Mouse (Mus musculus): Measurements from ENCODE around the gene Parva.

The Parva gene

DNA sequence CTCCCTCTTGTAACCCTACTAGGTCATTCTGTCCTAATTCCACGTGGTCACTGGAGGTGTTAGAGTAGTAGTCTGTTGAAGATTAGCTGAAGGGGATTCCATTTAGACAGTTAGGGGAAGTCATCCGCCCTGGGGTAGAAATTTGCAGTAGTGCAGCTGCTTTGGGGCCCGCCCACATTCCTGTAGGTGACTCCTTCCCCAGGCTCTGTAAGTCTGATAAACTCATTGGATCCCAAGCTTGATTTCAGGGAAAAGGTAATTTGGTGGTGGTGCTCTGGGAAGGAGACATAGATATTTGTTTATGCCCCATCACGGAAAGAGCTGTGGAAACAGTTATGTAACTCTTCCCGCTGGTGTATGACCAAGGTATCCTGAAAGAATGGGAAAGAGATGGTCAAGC, 494 bp upstream of the Parva start:
- no peak for DNase-seq (ENCODE audit: low spot score)

DNA sequence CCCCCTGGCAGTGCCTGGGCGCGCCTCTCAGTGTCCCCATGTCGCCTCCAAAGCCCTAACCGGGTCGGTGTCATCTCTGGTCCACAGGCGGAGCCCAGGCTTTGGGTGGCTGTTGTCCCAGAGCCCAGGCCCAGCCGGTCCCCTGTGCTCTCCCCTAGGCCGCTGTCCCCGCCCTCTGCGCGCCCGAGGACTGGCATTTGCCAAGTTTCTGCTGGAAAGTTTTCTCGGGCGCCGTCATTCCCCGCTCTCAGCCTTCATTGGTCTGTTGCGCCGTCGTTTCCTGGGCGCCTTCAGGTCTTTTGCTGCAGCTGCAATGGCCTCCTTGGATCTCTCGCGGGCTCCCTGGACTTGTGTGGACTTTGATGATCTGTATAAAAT, 842 bp downstream of the Parva start:
- peak; percentile 87 for DNase-seq (ENCODE audit: low spot score)

DNA sequence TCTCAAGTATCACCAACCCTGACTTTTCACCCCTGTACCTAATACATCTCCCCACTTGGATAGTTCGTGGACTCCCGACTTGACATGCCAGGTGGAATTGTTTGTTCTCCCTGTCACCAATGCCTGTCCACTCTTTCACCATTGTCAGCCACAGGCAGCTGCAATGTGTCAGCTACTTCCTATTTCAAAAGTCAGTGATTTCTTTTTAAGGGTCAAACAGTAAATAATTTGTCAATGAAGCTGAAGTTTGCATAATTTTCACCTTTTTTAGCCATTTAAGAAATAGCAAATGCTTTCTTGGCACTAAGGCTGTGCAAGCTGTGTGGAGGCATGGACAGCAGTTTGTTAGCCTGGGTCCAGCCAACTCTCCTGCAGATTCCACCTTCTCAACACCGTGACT, 12.5 kb downstream of the Parva start:
- no peak for DNase-seq (ENCODE audit: low spot score)

DNA sequence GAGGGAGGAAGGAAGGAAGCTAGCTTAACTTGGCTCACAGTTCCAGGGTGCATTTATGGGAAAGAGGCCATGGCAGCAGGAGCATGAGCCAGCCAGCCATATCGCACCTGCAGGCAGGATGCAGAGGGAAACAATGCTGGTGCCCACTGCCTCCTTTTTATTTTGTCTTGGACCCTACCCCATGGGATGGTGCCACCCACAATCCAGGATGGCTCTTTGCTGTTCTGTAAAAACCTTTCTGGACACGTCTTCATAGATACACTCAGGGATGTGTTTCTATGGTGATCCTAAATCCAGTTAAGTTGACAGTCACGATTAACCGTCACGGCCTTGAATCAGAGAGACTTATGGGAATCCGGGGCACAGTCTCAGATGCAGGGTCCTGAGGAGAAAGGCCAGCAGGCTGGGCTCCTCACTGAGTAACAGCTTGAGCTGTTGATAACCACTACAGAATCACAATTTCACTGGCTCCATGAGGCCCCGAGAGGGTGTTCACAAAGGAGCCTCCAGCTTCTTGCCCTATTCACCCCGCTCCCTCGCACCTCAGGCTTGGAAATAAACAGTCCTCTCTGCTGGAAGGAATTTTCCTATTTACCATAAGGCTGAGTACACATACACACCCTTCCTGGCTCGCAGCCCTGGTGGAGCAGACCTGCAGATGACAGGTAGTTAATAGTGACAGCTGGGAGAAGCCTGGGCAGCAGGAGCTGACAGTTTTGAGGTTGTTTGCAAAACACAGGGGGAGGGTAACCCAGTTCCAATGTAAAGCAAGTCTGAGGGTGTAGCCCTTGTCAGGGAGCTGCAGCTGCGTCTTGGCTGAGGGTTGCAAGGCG, 17.1 kb downstream of the Parva start:
- no peak for DNase-seq (ENCODE audit: low spot score)

DNA sequence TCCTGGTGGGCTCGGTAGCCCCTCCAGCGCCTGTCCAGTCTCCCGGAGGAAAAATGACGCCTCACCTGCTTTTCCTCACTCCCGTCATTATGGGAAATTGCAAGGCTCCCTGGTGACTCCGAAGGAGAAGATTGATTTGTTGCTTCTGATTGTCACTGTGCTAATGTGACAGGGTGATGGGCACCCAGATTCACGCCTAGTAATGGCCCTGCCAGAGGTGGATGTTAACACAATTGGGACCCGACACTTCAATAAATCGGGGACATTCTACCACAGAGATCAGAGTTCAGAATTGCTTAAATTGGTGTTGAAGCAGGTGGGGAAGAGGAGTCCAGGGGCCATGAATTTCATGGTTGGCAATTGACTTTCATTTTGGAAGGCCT, 17.7 kb downstream of the Parva start:
- DNase-seq (ENCODE audit: low spot score), result no peak

DNA sequence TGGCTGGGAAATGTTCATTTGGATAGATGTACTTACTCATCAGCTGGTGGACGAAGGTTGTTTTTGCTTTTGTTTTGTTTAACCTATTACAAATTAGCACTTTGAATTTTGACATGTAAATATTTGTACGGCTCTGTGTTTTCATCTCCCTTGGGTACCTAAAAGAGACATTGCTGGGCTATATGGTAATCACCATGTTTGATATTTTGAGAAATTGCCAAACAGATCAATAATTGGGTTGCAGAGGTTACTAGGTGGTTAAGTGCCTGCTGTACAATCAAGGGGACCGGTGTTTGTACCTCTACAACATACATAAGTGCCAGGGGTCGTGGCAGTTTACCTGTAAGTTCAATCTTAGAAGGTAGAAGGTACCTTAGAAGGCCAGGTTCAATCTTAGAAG, 19.2 kb downstream of the Parva start:
- DNase-seq (ENCODE audit: low spot score), result no peak

DNA sequence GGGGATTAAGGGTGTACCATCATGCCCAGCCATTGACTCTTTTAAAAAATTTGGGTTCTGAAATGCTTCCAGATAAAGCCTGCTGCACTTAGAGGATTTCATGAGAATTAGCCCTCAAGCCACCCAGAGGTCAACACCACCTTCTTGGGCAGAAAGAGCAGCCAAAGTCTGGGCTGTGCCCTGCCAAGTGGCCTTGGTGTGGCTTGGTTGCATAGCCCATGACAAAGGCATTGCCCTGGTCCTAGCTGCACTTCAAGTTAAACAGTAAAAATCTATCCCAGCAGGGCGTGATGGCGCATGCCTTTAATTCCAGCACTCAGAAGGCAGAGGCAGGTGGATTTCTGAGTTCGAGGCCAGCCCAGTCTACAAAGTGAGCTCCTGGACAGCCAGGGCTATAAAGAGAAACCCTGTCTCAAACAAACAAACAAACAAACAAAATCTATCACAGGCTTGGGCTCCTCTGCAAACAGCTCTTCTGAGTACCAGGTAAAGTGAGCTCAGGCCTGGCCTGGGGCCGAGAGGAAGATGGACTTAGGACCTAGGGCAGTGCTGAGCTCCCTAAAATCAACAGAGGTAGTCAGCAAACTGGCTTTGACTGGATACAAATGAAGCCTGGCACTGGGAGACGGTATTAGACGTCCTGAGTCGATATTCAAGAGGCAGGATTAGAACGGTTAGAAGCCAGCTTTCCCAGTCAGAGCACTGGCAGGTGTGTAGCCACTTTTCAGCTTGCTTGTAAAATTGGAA, 22.8 kb downstream of the Parva start:
- no peak for DNase-seq (ENCODE audit: low spot score)

DNA sequence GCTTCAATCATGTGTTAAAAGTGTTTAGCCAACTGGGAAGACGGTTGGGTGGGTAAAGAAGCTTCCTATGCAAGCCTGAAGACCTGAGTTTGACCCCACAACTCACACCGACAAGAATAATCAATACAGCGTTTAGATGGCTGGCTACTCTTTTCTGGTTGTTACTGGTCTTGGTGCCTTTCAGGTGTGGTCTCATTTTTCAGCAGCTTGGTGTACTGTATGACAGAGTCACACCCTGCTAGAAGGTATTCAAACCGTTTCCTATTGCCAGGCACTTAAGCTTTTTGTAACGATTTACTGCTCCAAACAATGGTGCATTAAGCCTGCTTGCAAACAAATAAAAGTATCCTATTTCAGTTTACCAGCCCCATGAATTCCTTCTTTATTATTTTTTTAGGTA, 25.2 kb downstream of the Parva start:
- DNase-seq (ENCODE audit: low spot score), result no peak

DNA sequence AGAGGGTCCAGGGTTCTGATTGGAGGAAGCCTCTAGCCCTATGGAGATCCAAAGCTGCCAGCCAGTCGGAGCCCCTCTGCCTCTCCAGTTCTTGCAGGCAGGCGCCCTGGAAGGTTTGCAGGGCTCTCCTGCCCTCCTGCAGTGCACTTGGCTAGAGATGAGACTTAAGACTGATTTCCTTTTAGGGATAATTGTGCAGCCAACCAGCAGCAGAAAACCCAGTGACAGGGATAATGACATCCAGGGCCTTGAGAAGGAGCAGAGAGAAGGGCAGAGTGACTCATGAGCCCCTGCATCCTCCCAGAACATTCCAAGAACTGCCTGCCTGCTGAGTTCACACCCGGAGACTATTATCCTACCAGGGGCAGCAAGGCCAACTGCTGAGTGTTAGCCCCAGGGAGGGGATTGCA, 26.5 kb downstream of the Parva start:
- DNase-seq (ENCODE audit: low spot score), result peak; percentile 46

DNA sequence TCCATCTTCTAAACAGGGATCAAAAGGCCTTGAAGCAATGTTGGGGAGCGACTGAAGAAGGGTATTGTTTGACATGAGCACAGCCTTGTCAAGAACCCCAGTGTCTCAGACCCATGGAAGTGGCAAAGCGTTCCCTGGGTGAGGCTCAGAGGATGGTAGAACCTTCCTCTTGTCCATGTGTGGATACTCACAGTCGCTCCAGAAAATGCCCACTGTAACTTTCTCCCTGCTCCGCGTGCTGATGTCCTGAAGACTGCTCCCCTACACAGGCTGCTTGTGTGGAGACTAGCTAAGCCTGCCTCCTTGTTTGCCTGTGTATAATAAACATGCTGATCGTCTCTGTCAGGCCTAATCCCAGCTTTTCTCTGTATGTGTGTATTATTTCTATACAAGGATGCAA, 27.1 kb downstream of the Parva start:
- DNase-seq (ENCODE audit: low spot score), result no peak

DNA sequence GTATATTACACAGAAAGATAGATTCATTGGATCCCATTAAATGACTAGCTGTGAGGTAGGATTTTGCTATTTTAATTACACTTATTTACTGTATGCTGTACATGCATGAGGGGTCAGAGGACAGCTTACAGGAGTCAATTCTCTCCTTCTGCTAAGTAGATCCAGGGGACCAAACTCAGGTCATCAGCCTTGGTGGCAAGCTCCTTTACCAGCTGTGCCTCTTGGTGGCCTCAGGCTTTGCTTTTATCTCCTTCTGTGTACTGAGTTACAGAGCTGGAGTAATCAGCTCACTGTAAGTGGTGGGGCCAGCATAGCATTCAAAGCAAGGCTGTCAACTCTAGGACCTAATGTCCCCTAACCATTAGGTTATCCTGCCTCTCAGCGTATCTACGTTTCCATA, 27.6 kb downstream of the Parva start:
- no peak for DNase-seq (ENCODE audit: low spot score)

DNA sequence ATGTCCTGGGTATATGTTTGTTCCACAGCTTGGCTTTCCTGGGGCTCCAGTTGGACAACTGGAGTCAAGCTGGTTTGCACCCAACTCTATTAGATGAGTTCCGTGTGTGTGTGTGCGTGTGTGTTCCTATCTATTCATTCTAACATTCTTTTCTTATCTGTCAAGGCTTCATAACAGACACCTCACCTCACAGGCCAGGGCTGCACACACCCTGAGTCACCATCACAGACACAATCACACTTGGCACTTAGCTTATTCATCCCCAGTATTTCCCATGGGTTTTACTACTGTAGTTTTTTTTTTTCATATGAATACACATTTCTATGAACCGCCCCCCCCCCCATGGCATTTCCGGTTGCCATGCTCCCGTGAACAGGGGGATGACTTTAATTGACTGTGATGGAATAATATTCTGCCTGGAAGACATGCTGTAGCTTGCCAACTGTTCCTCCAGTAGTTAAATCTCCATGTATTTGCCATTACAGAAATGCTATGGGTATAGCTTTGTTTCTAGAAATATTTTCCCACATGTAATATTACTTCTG, 28.3 kb downstream of the Parva start:
- DNase-seq (ENCODE audit: low spot score), result no peak

DNA sequence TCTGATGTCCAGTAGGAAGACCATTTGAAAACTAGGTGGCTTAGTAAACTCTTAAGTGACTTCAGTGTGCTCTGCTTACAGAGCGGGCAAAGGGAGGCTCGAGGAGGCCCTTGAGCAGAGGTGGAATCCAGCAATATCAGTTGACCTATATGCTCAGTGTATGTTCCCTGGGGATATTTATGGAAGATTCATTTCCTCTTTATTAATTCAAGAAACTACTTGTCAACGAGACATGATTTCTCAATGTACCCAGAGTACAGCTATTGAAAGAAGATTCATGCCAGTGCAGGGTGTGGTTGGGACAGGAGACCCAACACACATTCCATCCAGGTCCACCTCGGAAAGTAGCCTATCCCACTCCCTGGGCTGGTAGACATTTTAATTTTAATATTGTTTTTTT, 30.1 kb downstream of the Parva start:
- no peak for DNase-seq (ENCODE audit: low spot score)

DNA sequence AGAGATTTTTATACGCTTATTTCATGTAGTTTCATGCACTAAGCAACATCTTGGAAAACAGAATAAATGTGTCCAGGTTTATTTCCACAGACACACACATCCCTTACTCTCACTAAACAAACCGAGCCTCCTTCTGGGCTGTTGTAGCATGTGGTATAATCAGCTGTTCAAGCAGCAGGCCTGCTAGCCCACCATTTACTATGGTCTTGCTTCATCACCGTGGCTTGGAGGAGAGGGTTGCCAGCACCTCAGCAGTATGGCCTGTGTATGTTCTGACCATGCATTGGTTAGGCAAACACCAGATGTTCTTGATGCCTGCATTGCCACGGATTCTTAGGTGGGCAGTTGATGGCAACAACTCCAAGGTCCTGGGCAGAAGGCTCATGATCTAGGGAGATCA, 30.6 kb downstream of the Parva start:
- no peak for DNase-seq (ENCODE audit: low spot score)

DNA sequence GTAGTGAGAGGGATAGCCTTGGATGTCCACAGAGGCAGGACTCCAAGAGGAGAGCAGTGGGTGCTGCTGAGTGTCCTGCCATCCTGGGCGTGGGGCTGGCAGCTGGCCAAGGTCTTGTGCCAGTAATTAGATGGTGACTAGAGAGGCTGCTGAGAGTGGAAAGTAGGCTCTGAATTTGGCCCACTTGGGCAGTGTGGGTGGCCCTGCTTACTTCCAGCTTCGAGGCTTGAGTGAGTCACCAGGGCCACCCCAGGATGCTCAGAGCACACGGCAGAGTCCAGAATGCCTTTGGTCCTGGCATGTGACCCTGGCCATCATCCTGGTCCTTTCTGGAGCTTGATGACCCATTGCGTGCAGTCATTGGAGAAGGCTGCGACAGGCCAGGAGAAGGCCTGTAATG, 31.1 kb downstream of the Parva start:
- DNase-seq (ENCODE audit: low spot score), result peak; percentile 34

DNA sequence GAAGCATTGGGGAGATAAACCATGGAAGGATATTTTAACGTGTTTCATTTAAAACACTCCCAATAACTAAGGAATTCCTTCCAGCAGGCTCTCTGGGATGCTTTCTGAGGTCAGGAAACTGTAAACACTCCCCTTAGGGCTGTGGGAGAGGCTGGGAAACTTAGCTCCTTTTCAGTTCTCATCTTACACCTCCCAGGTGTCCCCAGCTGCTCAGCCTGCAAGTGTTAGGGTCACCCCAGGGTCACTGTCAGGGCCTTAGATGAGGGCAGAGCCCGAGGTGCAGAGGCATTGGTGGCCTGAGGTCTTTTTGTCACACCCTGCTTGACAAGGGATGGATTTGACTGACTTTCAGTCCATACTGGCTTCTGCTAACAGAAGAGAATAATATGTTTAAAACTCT, 35.8 kb downstream of the Parva start:
- DNase-seq (ENCODE audit: low spot score), result no peak

DNA sequence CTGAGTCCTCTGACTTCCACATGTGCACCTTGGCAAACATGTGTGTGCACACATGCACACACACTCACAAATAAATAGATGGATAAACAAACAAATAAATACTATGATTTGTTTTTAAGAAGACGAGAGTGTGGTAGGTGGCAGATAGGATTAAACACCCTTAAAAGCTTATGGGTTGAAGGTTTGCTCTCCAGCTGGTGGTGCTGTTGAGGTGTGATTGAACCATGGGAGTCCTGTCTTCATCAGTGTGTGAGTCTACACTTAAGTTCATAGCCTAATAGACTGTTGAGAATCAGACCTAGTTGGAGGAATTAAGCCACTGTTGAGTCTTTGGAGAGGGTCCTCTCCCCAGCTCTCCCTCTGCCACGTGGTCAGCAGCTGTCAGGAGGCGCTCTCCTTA, 38.6 kb downstream of the Parva start:
- no peak for DNase-seq (ENCODE audit: low spot score)

DNA sequence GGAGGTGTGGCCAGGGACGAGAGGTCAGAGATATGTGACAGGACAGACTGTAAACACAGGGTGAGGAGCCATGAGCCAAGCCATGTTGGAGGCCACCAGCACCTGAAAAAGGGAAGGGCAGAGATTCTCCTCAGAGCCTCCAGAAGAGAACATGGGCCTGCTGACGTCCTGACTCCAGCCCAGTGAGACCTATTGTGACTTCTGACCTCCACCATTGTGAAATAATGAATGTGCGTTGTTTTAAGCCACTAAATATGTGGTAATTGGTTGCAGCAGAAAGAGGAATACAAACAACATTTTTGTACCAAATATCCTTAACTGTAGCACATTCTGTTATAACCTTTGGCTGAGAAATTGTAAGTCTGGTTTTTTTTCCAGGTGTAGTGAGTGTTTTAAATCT, 39.5 kb downstream of the Parva start:
- DNase-seq (ENCODE audit: low spot score), result no peak

DNA sequence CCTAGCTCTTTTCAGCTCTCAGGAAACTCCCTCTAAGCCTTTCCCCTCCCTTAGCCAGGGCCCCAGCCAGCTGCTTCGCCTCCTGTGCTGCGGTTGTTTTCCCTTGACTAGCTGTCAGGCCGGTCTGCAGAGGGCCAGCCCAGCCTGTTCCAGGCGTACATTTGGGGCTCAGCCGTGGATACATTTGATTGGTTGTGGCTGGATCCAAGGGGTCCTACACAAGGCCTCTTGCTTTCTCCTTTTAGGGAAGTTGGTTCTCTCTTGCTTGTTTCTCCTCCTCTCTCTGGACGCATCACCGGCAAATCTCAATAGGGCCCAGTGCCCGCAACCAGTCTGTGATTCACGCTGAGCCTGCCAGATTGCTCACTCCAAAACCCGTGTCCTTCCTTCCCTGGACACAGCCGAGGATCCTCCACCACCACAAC, 40.4 kb downstream of the Parva start:
- peak; percentile 62 for DNase-seq (ENCODE audit: low spot score)

DNA sequence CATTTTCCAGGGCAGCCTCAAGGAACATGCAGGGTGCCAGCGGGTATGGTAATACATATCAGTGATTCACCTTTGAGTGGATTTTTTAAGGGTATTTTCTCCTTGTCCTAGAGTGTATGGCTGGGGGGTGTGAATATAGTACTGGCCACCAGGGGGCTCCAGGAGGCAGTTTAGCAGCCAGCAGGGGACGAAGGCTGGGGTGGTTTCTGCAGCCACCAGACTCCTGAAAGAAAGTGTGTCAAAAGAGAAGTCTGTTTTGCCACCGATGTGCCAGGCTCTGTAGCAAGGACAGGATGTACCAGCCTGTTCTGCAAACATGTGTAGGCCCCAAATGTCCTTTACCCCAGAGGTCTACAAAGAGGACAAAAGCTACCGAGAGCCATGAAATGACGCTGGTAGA, 42.5 kb downstream of the Parva start:
- peak; percentile 70 for DNase-seq (ENCODE audit: low spot score)

DNA sequence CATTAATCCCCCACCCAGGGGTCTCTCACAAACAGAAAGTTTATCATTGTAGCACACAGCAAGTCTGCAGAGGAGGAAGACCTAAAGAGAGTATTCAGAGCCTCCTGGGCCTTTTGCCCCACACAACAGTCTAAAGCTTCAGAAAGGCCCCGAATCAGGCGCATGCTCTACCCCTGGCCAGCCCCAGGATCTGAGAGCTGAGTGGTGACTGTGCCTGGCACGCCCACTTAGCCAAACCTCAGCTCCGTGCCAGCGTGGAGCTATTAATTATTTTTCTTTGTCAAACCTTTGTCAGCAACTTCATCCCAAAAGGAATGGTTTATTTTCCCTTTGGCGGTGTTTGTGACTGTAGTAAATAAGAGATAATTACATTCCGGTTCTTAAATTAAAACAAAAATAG, 44.0 kb downstream of the Parva start:
- DNase-seq (ENCODE audit: low spot score), result no peak

DNA sequence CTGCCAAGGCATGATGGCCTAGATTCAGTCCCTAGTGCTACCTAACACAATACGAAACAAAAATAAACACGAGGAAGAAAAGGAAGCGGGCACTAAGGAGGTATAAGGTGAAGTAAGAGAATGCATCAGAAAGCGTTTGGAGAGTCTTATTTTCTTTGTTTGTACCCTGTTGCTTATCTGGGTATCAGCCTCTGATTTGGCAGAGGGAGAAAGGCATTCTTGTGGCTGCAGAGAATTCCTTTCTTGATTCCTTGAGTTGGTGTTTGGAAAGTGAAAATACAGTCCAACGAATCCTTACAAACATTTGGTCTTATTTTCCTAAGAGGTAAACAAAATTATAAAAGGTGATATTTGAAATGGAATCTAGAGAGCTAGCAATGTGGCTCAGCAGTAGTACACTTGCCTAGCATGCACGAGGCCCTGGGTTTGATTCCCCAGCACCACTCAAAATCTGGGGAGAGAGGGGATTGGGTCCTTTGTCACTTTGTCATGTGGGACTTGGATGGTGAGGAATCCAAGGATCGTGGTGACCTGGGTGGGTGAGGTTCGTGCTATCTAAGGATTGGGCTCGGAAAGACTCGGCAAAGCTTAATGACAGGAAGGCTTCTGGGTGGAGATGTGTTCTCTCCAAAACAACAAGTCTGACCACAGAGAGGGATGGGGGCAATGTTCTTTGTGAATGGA, 44.9 kb downstream of the Parva start:
- no peak for DNase-seq (ENCODE audit: low spot score)

All from ovary, adult 18-20 months (tissue).